Mouse (Mus musculus) kidney, embryonic 14.5 days (tissue): ENCODE results near the gene Cfap36. TPM values are rescaled to one million over a fixed set of nuclear protein-coding genes. Genes with fewer than 3 reads are reported as not detected.

Experiments
- ATAC-seq: fragments of 200-750 bp; cut with Nextera tagmentation; 2 replicates; pipeline ENCODE4 v1.8.0; 2017; ENCODE audit warnings: moderate number of reproducible peaks, mild to moderate bottlenecking, moderate TSS enrichment, moderate library complexity; ENCODE audit not compliant: low FRiP score, low TSS enrichment
- H3K27ac ChIP-seq: fragments of 300-500 bp; sonication (generic); 2 replicates; pipeline ENCODE4 v1.5.1; 2014; ENCODE audit warnings: low read depth, mild to moderate bottlenecking, low read length, moderate library complexity, mixed read lengths
- H3K27me3 ChIP-seq: fragments of 300-500 bp; sonication (generic); 2 replicates; pipeline ENCODE4 v1.6.1; 2014; ENCODE audit warnings: mild to moderate bottlenecking, low read length; ENCODE audit not compliant: control insufficient read depth, insufficient read depth
- H3K36me3 ChIP-seq: fragments of 300-500 bp; sonication (generic); 2 replicates; pipeline ENCODE4 v1.6.1; 2014; ENCODE audit warnings: low read length, mixed read lengths; ENCODE audit not compliant: control insufficient read depth, insufficient read depth
- H3K4me1 ChIP-seq: fragments of 300-500 bp; sonication (generic); 2 replicates; pipeline ENCODE4 v1.6.1; 2014; ENCODE audit warnings: low read length, mixed read lengths; ENCODE audit not compliant: control insufficient read depth, insufficient read depth
- H3K4me2 ChIP-seq: fragments of 300-500 bp; sonication (generic); replicated peaks from 2 replicates; pipeline ENCODE4 v1.6.1; 2014; ENCODE audit warnings: low read depth, mild to moderate bottlenecking, low read length
- H3K4me3 ChIP-seq: fragments of 300-500 bp; sonication (generic); 2 replicates; pipeline ENCODE4 v1.5.1; 2014; ENCODE audit warnings: mild to moderate bottlenecking, low read length
- H3K9ac ChIP-seq: fragments of 300-500 bp; sonication (generic); 2 replicates; pipeline ENCODE4 v1.6.1; 2014; ENCODE audit warnings: low read depth, mild to moderate bottlenecking, low read length, moderate library complexity
- H3K9me3 ChIP-seq: fragments of 300-500 bp; sonication (generic); 2 replicates; pipeline ENCODE4 v1.6.1; 2016; ENCODE audit warnings: low read length; ENCODE audit not compliant: control insufficient read depth
- WGBS: fragments of 180-500 bp; shearing (Covaris S2); extraction: QIAGEN DNeasy Blood & Tissue Kit; methylation state at CpG from one replicate; pipeline ENCODE4 v1.1.7; 2014; 5-methylcytosine and 5-hydroxymethylcytosine counted together
- polyA plus RNA-seq: library from polyadenylated mRNA; unstranded; fragments of >200 nt; fragmentation: Nextera tagmentation; extraction: Ambion mirVana; gene quantifications from 2 replicates; pipeline ENCODE4 v1.2.1, GENCODE M21; 2014

The Cfap36 gene
- polyA plus RNA-seq, 1 experiment from 2014 or later: 62.7 TPM

DNA sequence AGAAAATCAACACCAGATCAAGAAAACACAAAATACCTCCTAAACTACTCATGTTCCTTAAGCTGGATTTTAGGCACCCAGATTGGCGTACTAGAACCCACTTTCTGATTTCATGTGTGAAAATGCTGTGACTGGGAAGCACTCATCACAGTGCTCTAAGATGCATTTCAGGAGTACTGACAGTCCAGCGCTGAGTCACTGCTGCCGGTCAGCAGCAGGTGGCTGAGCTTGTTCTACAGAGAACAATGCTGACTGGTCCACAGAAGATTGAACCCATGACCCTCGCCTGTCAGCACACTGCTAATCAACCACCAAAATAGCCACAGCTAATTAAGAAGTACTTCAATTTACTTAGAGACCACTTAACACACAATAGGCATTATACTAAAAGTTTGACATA is 5.2 kb downstream of the Cfap36 start:
- peaks cover 9% of the 10 kb centered on the region for H3K4me1 ChIP-seq
- H3K4me2 ChIP-seq: no peak overlapping the region
- no peaks in the 10 kb centered on the region for H3K27me3 ChIP-seq
- H3K36me3 ChIP-seq: peaks cover 10% of the 10 kb centered on the region; the same call in 1 of the 2 replicates
- H3K27ac ChIP-seq: no peak overlapping the region
- 86% methylated on average over 4 of the region's 4 CpGs for WGBS
- no peak overlapping the region for H3K4me3 ChIP-seq
- ATAC-seq: no peak
- no peak overlapping the region for H3K9ac ChIP-seq
- H3K9me3 ChIP-seq: no peaks in the 10 kb centered on the region

GRCm38 (mm10) chr11:29239353-29239752 is 7.9 kb downstream of the Cfap36 start:
- no peak for ATAC-seq
- no peak overlapping the region for H3K4me2 ChIP-seq
- H3K4me3 ChIP-seq: no peak overlapping the region
- H3K4me1 ChIP-seq: no peaks in the 10 kb centered on the region
- no peak overlapping the region for H3K9ac ChIP-seq
- no peaks in the 10 kb centered on the region for H3K27me3 ChIP-seq
- H3K36me3 ChIP-seq: peaks cover 10% of the 10 kb centered on the region; the same call in 1 of the 2 replicates
- no peaks in the 10 kb centered on the region for H3K9me3 ChIP-seq
- no peak overlapping the region for H3K27ac ChIP-seq
- 100% methylated on average over 1 of the region's 1 CpGs for WGBS

DNA sequence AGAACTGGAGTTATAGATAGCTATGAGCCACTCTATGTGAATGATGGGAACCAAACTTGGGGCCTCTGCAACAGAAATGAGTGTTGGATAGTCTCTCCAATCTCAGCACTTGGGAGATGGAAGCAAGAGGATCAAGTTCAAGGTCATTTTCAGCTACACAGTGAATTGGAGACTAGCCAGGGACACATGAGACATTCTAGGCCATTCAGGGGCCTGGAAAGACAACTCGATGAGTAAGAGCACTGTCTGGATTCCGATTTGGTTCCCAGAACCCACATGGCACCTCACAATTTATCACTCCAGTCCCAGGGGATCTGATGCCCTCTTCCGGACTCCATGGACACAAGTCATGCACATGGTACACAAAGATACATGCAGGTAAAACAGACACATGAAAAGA is 8.7 kb downstream of the Cfap36 start:
- no peak overlapping the region for H3K4me3 ChIP-seq
- H3K27ac ChIP-seq: no peak overlapping the region
- ATAC-seq: no peak
- H3K27me3 ChIP-seq: no peaks in the 10 kb centered on the region
- H3K9ac ChIP-seq: no peak overlapping the region
- 85% methylated on average over 3 of the region's 3 CpGs for WGBS
- H3K36me3 ChIP-seq: peaks cover 12% of the 10 kb centered on the region; the same call in 1 of the 2 replicates
- no peak overlapping the region for H3K4me2 ChIP-seq
- no peaks in the 10 kb centered on the region for H3K9me3 ChIP-seq
- no peaks in the 10 kb centered on the region for H3K4me1 ChIP-seq

DNA sequence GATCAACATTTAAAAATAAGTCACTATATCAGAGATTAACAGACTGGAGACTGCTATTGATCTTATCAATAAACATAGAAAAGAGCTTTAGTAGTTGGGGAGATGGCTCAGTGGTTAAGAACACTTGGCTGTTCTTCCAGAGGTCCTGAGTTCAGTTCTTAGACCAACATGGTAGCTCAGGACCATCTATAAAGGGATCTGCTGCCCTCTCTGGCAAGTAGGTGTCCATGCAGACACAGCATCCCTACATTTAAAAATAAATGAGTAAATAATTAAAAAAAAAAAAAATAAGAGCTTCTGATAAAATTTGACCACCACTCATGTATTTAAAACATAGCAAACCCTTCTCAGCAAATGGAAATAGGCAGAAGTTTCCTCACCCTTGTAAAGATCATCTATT is 9.2 kb downstream of the Cfap36 start:
- Histone ChIP-seq H3K9ac (no peak overlapping the region), H3K4me3 (no peak overlapping the region), H3K4me2 (no peak overlapping the region), H3K9me3 (no peaks in the 10 kb centered on the region), H3K4me1 (no peaks in the 10 kb centered on the region), H3K27me3 (no peaks in the 10 kb centered on the region), H3K36me3 (peaks cover 16% of the 10 kb centered on the region; the same call in 1 of the 2 replicates), H3K27ac (no peak overlapping the region)
- no peak for ATAC-seq

DNA sequence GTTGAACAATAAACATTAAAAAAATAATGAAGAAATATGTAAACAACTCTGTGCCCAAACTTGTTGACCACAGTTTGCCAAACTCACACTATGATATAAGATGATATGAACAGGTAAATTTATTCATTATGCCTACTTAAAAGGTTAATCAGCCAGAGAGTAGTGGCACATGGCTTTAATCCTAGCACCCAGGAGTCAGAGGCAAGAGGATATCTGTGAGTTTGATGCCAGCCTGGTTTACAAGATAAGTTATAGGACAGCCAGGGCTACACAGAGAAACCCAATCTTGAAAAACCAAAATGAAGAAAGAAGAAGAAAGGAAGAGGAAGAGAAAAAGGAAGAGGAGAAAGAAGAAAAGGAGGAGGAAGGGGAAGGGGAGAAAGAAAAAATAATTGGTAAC is 9.8 kb downstream of the Cfap36 start:
- H3K4me3 ChIP-seq: no peak overlapping the region
- H3K27ac ChIP-seq: no peak overlapping the region
- H3K4me1 ChIP-seq: no peaks in the 10 kb centered on the region
- H3K9ac ChIP-seq: no peak overlapping the region
- no peaks in the 10 kb centered on the region for H3K27me3 ChIP-seq
- no peaks in the 10 kb centered on the region for H3K9me3 ChIP-seq
- H3K36me3 ChIP-seq: peaks cover 10% of the 10 kb centered on the region; the same call in 1 of the 2 replicates
- H3K4me2 ChIP-seq: no peak overlapping the region
- ATAC-seq: no peak

DNA sequence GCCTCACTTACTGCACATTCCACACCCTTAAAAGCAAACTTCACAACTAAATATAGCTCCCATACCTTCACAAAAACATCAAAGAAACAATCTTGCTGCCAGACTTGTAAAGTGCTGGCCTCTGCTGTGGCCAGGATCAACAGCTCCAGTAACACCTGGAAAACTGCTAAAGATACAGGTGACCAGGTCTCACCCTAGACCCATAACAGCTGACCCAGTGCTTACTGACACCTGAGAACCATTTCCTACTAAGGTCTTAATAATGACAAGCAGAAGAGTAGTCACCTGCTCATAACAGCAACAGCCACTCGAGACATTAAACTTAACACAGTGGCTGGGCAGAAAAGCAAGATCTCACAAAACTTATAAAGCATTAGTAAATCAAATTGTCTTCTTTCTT is 13.6 kb downstream of the Cfap36 start:
- ATAC-seq: no peak
- Histone ChIP-seq H3K27me3 (no peaks in the 10 kb centered on the region), H3K4me1 (no peaks in the 10 kb centered on the region), H3K9ac (no peak overlapping the region), H3K27ac (no peak overlapping the region), H3K36me3 (peaks cover 17% of the 10 kb centered on the region), H3K4me2 (no peak overlapping the region), H3K9me3 (no peaks in the 10 kb centered on the region), H3K4me3 (no peak overlapping the region)
- 73% methylated on average over 1 of the region's 1 CpGs for WGBS

DNA sequence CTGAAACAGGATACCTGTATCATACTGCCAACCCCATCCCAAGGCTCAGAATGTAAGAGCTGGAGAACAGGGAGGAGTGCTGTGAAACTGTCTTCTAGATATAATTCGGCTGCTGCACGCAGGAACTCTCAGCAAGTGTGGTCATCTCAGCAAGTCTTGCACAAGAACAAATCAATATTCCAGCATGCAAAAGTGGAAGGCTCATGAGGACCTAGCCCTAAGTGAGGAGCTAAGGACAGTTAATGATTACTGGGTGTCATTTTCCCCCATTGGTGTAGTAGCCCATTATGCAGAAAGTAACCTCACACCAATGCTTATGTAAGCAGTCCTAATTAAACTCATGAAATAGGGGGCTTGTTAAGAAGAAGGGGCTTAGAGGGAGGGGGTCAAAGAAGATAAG is 18.3 kb downstream of the Cfap36 start:
- no peak overlapping the region for H3K27ac ChIP-seq
- H3K9ac ChIP-seq: no peak overlapping the region
- H3K4me2 ChIP-seq: no peak overlapping the region
- peaks cover 43% of the 10 kb centered on the region for H3K36me3 ChIP-seq
- no peaks in the 10 kb centered on the region for H3K4me1 ChIP-seq
- no peaks in the 10 kb centered on the region for H3K27me3 ChIP-seq
- ATAC-seq: no peak
- 89% methylated on average over 2 of the region's 2 CpGs for WGBS
- H3K4me3 ChIP-seq: no peak overlapping the region
- no peaks in the 10 kb centered on the region for H3K9me3 ChIP-seq

DNA sequence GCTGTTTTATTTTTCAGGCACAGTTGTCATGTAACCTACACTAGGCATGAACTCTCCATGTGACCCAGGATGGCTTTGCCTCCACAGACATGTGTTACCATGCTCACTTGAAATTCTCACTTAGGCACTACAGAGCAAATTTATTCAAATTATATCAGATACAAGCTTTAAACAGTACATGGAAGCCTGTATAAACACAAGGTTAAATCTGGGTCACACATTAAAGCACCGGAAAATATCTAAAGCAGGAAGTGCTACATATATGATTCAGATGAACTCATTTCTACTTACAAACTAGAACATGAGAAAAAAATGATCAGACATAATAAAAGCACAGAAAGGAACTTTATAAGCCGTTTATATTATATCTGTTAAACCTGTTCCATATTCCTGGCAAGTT is 22.5 kb downstream of the Cfap36 start:
- H3K4me1 ChIP-seq: no peaks in the 10 kb centered on the region
- no peak for ATAC-seq
- no peaks in the 10 kb centered on the region for H3K9me3 ChIP-seq
- no peaks in the 10 kb centered on the region for H3K27me3 ChIP-seq
- no peak overlapping the region for H3K27ac ChIP-seq
- H3K36me3 ChIP-seq: peaks cover 76% of the 10 kb centered on the region
- 91% methylated on average over 2 of the region's 2 CpGs for WGBS
- no peak overlapping the region for H3K4me3 ChIP-seq
- no peak overlapping the region for H3K4me2 ChIP-seq
- H3K9ac ChIP-seq: no peak overlapping the region

DNA sequence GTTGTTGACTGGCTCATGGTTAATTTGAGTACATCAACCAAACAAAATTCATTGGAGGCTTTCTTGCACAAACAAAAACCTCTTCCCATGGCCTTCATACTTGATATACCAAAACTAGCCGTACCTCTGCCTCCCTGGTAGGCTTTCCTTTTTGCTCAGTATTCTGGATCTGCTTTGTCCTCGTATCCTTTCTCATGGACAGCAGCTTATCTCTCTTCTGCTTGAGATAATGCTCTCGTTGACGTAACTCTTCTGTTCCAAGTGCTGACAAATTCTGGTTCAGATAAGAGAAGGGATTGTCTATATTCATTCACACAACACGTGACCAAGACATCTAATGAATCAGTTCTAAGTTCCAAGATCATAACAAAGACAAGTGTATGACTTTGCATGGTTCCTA is 24.9 kb downstream of the Cfap36 start:
- Histone ChIP-seq H3K4me1 (no peaks in the 10 kb centered on the region), H3K9ac (no peak overlapping the region), H3K4me3 (no peak overlapping the region), H3K27ac (no peak overlapping the region), H3K4me2 (no peak overlapping the region), H3K9me3 (no peaks in the 10 kb centered on the region), H3K27me3 (no peaks in the 10 kb centered on the region), H3K36me3 (peaks cover 71% of the 10 kb centered on the region)
- ATAC-seq: no peak
- WGBS: 94% methylated on average over 5 of the region's 5 CpGs

DNA sequence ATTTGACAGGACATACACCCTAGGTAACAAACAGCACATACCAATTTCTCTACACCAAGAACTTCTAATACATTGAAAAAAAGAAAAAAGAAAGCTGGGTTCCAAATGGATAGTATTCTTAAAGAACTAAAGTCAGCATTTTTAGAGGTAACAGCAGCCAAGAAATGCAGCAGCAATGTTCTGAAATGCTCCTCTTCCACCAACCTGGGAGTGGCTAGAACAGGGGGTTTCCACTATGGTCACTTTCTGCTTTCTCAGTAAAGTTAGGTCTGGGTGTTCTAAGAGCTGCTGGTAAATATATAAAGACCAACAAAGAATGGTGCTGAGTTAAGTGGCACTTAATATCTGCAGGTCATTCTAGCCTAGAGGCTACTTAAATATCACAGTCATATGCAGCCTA is 28.2 kb downstream of the Cfap36 start:
- peaks cover 76% of the 10 kb centered on the region for H3K36me3 ChIP-seq

More for the DNA sequence above, 28.2 kb downstream of the Cfap36 start:
- H3K4me3 ChIP-seq: no peak overlapping the region
- H3K27ac ChIP-seq: no peak overlapping the region
- H3K27me3 ChIP-seq: no peaks in the 10 kb centered on the region
- no peak for ATAC-seq
- H3K4me1 ChIP-seq: no peaks in the 10 kb centered on the region
- H3K4me2 ChIP-seq: no peak overlapping the region
- H3K9ac ChIP-seq: no peak overlapping the region
- H3K9me3 ChIP-seq: no peaks in the 10 kb centered on the region
